Mouse (Mus musculus): ENCODE data around the gene Plxnc1. TPM values are rescaled to one million over a fixed set of nuclear protein-coding genes. Genes with fewer than 3 reads are reported as not detected.

Plxnc1 gene
- polyA plus RNA-seq, 1 experiment from 2014 or later = 11.1 TPM

- Histone ChIP-seq H3K4me1 (replicated peaks; ENCODE audit: control insufficient read depth, insufficient read depth, low read length) (peaks cover 4% of the 10 kb centered on the region; the same call in 1 of the 2 replicates), H3K4me3 (replicated peaks; ENCODE audit: low read length) (no peak overlapping the region), H3K9ac (replicated peaks; ENCODE audit: low read depth, low read length) (no peak overlapping the region), H3K27me3 (replicated peaks; ENCODE audit: control insufficient read depth, insufficient read depth, low read length) (no peaks in the 10 kb centered on the region), H3K4me2 (ENCODE audit: low read length) (no peak overlapping the region), H3K27ac (ENCODE audit: low read length) (no peak overlapping the region), H3K36me3 (ENCODE audit: control insufficient read depth, insufficient read depth) (no peaks in the 10 kb centered on the region), H3K9me3 (ENCODE audit: control insufficient read depth, low read length) (no peaks in the 10 kb centered on the region)
- no peak for ATAC-seq
- WGBS = 92% methylated on average over 5 of the region's 5 CpGs
These were observed 73.1 kb downstream of the Plxnc1 start for GRCm38 (mm10) chr10:94871506-94871905.

GRCm38 (mm10) chr10:94871102-94871501 lies 73.5 kb downstream of the Plxnc1 start:
- no peaks in the 10 kb centered on the region for H3K27me3 ChIP-seq (replicated peaks; ENCODE audit: control insufficient read depth, insufficient read depth, low read length)
- WGBS = 88% methylated on average over 7 of the region's 7 CpGs
- H3K9me3 ChIP-seq (ENCODE audit: control insufficient read depth, low read length) = no peaks in the 10 kb centered on the region
- no peaks in the 10 kb centered on the region for H3K36me3 ChIP-seq (ENCODE audit: control insufficient read depth, insufficient read depth)
- no peaks in the 10 kb centered on the region; the same call in 1 of the 2 replicates for H3K4me1 ChIP-seq (replicated peaks; ENCODE audit: control insufficient read depth, insufficient read depth, low read length)
- H3K4me3 ChIP-seq (replicated peaks; ENCODE audit: low read length) = no peak overlapping the region
- ATAC-seq = no peak
- H3K9ac ChIP-seq (replicated peaks; ENCODE audit: low read depth, low read length) = no peak overlapping the region
- H3K4me2 ChIP-seq (ENCODE audit: low read length) = no peak overlapping the region
- no peak overlapping the region for H3K27ac ChIP-seq (ENCODE audit: low read length)

- WGBS = 84% methylated on average over 12 of the region's 12 CpGs
- Histone ChIP-seq H3K4me1 (replicated peaks; ENCODE audit: control insufficient read depth, insufficient read depth, low read length) (no peaks in the 10 kb centered on the region), H3K4me3 (replicated peaks; ENCODE audit: low read length) (no peak overlapping the region), H3K27me3 (replicated peaks; ENCODE audit: control insufficient read depth, insufficient read depth, low read length) (no peaks in the 10 kb centered on the region), H3K9me3 (ENCODE audit: control insufficient read depth, low read length) (no peaks in the 10 kb centered on the region), H3K9ac (replicated peaks; ENCODE audit: low read depth, low read length) (no peak overlapping the region), H3K36me3 (ENCODE audit: control insufficient read depth, insufficient read depth) (peaks cover 6% of the 10 kb centered on the region; the same call in 1 of the 2 replicates), H3K27ac (ENCODE audit: low read length) (no peak overlapping the region), H3K4me2 (ENCODE audit: low read length) (no peak overlapping the region)
- ATAC-seq = no peak
These were observed 77.4 kb downstream of the Plxnc1 start for GRCm38 (mm10) chr10:94866995-94867856.

DNA sequence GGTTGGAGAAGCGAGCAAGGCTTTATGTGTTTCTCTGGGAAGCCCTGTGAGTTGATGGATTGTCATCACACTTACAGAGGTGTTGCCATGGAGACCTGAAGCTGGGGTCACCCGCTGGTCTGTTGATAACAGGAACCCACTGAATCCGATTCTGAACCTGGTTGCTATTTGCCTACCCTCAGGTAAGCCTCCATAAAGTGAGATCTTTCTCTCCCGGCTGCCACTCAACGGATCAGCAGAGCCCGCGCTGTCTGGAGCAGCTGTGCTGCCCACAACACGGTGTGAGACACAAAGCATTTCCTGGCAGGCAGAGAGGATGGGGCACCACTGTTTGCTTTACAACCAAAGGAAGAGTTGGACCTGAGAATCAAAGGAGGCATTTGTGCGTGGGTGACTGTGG lies 79.4 kb downstream of the Plxnc1 start:
- ATAC-seq = no peak
- 65% methylated on average over 9 of the region's 9 CpGs for WGBS
- no peak overlapping the region for H3K27ac ChIP-seq (ENCODE audit: low read length)

DNA sequence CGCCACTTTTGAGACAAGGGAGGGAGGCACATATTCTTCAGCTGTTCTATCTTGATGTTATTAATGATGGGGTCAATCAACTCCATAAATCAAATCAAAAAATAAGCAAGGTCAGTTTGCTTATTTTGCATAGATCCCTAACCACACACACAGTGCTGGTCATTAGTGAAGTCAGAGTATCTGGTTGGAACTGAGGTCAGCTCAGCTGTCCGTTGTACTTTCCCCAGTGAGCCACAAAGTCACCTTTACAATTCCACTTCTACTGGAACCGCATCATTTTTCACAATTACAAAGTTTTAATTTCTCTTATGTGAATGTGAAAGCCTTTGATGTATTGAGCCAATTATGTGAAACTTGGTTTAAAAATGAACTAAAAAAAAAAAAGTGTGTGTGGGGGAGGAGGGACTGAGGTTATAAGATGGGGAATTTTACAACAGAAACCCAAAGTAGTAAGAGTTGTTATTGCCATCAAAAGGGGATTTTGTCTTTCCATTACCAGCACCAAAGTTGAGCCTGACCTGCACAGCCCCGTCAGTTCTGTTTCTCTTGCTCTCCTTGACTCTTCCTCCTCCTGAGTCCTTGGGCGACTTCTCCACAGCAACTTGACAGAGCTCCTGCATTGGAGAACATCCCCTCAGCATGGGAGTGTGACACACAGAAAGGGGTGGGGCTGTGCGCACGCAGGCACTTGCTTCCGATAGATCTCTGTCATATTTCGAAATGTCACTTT lies 80.3 kb downstream of the Plxnc1 start:
- H3K4me2 ChIP-seq (ENCODE audit: low read length) = no peak overlapping the region
- no peak for ATAC-seq
- H3K9ac ChIP-seq (replicated peaks; ENCODE audit: low read depth, low read length) = no peak overlapping the region
- no peak overlapping the region for H3K4me3 ChIP-seq (replicated peaks; ENCODE audit: low read length)
- H3K36me3 ChIP-seq (ENCODE audit: control insufficient read depth, insufficient read depth) = peaks cover 10% of the 10 kb centered on the region
- H3K4me1 ChIP-seq (replicated peaks; ENCODE audit: control insufficient read depth, insufficient read depth, low read length) = no peaks in the 10 kb centered on the region
- 90% methylated on average over 9 of the region's 9 CpGs for WGBS
- no peaks in the 10 kb centered on the region for H3K9me3 ChIP-seq (ENCODE audit: control insufficient read depth, low read length)
- no peak overlapping the region for H3K27ac ChIP-seq (ENCODE audit: low read length)
- no peaks in the 10 kb centered on the region for H3K27me3 ChIP-seq (replicated peaks; ENCODE audit: control insufficient read depth, insufficient read depth, low read length)

More for the DNA sequence above, 79.4 kb downstream of the Plxnc1 start:
- Histone ChIP-seq H3K9ac (replicated peaks; ENCODE audit: low read depth, low read length) (no peak overlapping the region), H3K4me2 (ENCODE audit: low read length) (no peak overlapping the region), H3K27me3 (replicated peaks; ENCODE audit: control insufficient read depth, insufficient read depth, low read length) (no peaks in the 10 kb centered on the region), H3K9me3 (ENCODE audit: control insufficient read depth, low read length) (no peaks in the 10 kb centered on the region), H3K4me1 (replicated peaks; ENCODE audit: control insufficient read depth, insufficient read depth, low read length) (no peaks in the 10 kb centered on the region), H3K36me3 (ENCODE audit: control insufficient read depth, insufficient read depth) (peaks cover 10% of the 10 kb centered on the region), H3K4me3 (replicated peaks; ENCODE audit: low read length) (no peak overlapping the region)

DNA sequence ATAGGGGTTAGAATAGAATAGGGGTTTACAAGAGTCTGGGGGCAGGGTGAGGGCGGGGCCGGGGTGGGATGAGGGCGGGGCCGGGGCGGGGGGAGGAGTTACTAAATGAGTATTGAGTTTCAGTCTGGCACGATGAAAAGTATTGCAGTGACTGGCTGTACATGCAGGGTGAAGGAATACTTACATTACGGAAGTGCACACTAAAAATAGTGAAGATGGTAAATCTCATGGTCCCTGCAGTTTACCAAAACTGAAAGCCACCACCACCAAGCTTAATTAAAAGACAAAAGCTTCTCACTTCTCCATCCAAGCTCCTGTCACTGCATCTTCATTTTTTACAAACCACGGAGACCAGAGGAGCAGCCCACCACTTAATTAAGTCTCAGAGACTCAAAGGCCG lies 81.4 kb downstream of the Plxnc1 start:
- Histone ChIP-seq H3K4me2 (ENCODE audit: low read length) (no peak overlapping the region), H3K9ac (replicated peaks; ENCODE audit: low read depth, low read length) (no peak overlapping the region), H3K4me3 (replicated peaks; ENCODE audit: low read length) (no peak overlapping the region), H3K27ac (ENCODE audit: low read length) (no peak overlapping the region), H3K9me3 (ENCODE audit: control insufficient read depth, low read length) (no peaks in the 10 kb centered on the region), H3K36me3 (ENCODE audit: control insufficient read depth, insufficient read depth) (peaks cover 10% of the 10 kb centered on the region), H3K27me3 (replicated peaks; ENCODE audit: control insufficient read depth, insufficient read depth, low read length) (no peaks in the 10 kb centered on the region), H3K4me1 (replicated peaks; ENCODE audit: control insufficient read depth, insufficient read depth, low read length) (no peaks in the 10 kb centered on the region)
- ATAC-seq = no peak
- 77% methylated on average over 9 of the region's 9 CpGs for WGBS

GRCm38 (mm10) chr10:94860870-94861269 lies 83.8 kb downstream of the Plxnc1 start:
- 96% methylated on average over 4 of the region's 4 CpGs for WGBS
- no peaks in the 10 kb centered on the region for H3K27me3 ChIP-seq (replicated peaks; ENCODE audit: control insufficient read depth, insufficient read depth, low read length)
- no peaks in the 10 kb centered on the region for H3K9me3 ChIP-seq (ENCODE audit: control insufficient read depth, low read length)
- peaks cover 10% of the 10 kb centered on the region for H3K36me3 ChIP-seq (ENCODE audit: control insufficient read depth, insufficient read depth)
- no peak overlapping the region for H3K9ac ChIP-seq (replicated peaks; ENCODE audit: low read depth, low read length)
- H3K4me1 ChIP-seq (replicated peaks; ENCODE audit: control insufficient read depth, insufficient read depth, low read length) = no peaks in the 10 kb centered on the region
- ATAC-seq = no peak
- H3K27ac ChIP-seq (ENCODE audit: low read length) = no peak overlapping the region
- no peak overlapping the region for H3K4me2 ChIP-seq (ENCODE audit: low read length)
- no peak overlapping the region for H3K4me3 ChIP-seq (replicated peaks; ENCODE audit: low read length)

DNA sequence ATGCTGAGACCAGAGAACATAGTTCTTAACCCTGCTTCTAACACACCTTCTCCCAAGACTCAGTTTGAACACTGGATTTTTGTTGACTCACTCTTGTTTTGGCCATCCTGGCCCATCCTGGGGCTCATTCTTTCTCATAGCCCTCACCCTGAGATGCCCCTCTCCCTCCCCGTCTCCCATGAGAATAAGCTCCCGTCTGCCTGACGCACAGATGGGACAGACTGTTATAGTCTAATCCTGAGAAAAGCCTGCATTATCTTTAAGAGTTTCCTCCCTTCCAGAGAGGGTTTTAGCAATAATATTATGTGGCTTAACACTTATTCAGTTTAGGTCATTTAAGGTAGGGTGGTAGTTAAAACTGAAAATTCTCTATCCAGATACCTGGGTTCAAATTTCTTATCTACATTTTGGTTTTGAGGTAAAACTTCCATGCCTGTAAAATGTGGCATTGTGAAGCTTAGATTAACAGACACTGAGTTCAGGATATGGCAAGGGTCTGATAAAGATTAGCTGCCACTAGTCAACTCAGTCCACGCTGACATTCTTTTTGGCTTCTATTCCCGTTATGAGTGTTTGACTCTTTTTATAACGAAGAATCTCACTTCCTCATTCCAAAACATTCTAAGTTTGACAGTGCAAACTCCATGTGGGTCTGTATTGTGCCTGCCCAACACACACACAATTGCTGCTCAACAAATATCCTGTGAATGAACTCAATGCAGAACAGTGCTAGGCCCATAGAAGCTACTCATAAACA lies 86.2 kb downstream of the Plxnc1 start:
- no peak for ATAC-seq
- Histone ChIP-seq H3K4me1 (replicated peaks; ENCODE audit: control insufficient read depth, insufficient read depth, low read length) (no peaks in the 10 kb centered on the region), H3K27me3 (replicated peaks; ENCODE audit: control insufficient read depth, insufficient read depth, low read length) (no peaks in the 10 kb centered on the region), H3K9ac (replicated peaks; ENCODE audit: low read depth, low read length) (no peak overlapping the region), H3K9me3 (ENCODE audit: control insufficient read depth, low read length) (no peaks in the 10 kb centered on the region), H3K4me2 (ENCODE audit: low read length) (no peak overlapping the region), H3K36me3 (ENCODE audit: control insufficient read depth, insufficient read depth) (peaks cover 7% of the 10 kb centered on the region), H3K4me3 (replicated peaks; ENCODE audit: low read length) (no peak overlapping the region), H3K27ac (ENCODE audit: low read length) (no peak overlapping the region)
- WGBS = 93% methylated on average over 6 of the region's 6 CpGs

GRCm38 (mm10) chr10:94850565-94850964 lies 94.1 kb downstream of the Plxnc1 start:
- H3K9me3 ChIP-seq (ENCODE audit: control insufficient read depth, low read length) = no peaks in the 10 kb centered on the region
- H3K27me3 ChIP-seq (replicated peaks; ENCODE audit: control insufficient read depth, insufficient read depth, low read length) = no peaks in the 10 kb centered on the region
- 0 out of 2 replicates have a peak, but pooled peaks cover 4% of the 10 kb centered on the region for H3K36me3 ChIP-seq (ENCODE audit: control insufficient read depth, insufficient read depth)
- WGBS = 74% methylated on average over 4 of the region's 4 CpGs
- H3K4me3 ChIP-seq (replicated peaks; ENCODE audit: low read length) = no peak overlapping the region
- no peak overlapping the region for H3K9ac ChIP-seq (replicated peaks; ENCODE audit: low read depth, low read length)
- no peak for ATAC-seq
- no peak overlapping the region for H3K27ac ChIP-seq (ENCODE audit: low read length)
- no peak overlapping the region for H3K4me2 ChIP-seq (ENCODE audit: low read length)
- no peaks in the 10 kb centered on the region for H3K4me1 ChIP-seq (replicated peaks; ENCODE audit: control insufficient read depth, insufficient read depth, low read length)

Measured in forebrain, embryonic 16.5 days (tissue).